Mouse (Mus musculus): Measurements from ENCODE around the gene Ank3. TPM values are rescaled to one million over a fixed set of nuclear protein-coding genes. Genes with fewer than 3 reads are reported as not detected.
A peak's percentile ranks its signal among the peaks of the same experiment; 100 is the strongest.
"Not testable (repeated sequence)": the region's sequence is repeated elsewhere in the genome, so short reads cannot be mapped to it uniquely, and the experiment has no call there.

Ank3 gene
- 21.5 and 21.9 TPM in 2 replicates for polyA plus RNA-seq (2015; fragmentation: Nextera tagmentation; extraction: Ambion mirVana)

GRCm38 (mm10) chr10:69398763-69399590 lies at the start of gene Ank3:
Ank3 (plus strand) TSS chr10:69398773.
- H3K4me2 ChIP-seq (replicated peaks) = peak within 1 kb of the TSS; percentile 100

GRCm38 (mm10) chr10:69351071-69351841 lies 47.3 kb upstream of the Ank3 start:
- peaks cover 14% of the 10 kb centered on the region for H3K36me3 ChIP-seq
- H3K4me2 ChIP-seq (replicated peaks) = peak overlapping the region; percentile 72
- H3K9ac ChIP-seq = peak overlapping the region; percentile 83
- H3K27me3 ChIP-seq (replicated peaks) = no peaks in the 10 kb centered on the region
- H3K4me1 ChIP-seq (replicated peaks) = peaks cover 28% of the 10 kb centered on the region
- peak overlapping the region; percentile 72 for H3K27ac ChIP-seq
- no peaks in the 10 kb centered on the region for H3K9me3 ChIP-seq
- peak overlapping the region; percentile 84 for H3K4me3 ChIP-seq (replicated peaks)
- 0 out of 2 replicates have a peak, but pooled peaks have one; percentile 10 for ATAC-seq
- 7% methylated on average over 12 of the region's 12 CpGs for WGBS

More at GRCm38 (mm10) chr10:69398763-69399590, at the start of gene Ank3:
- Histone ChIP-seq H3K9ac (peak within 1 kb of the TSS; percentile 66), H3K27ac (no peak within 1 kb of the TSS), H3K36me3 (no peaks in the 10 kb centered on the region), H3K4me3 (replicated peaks) (peak within 1 kb of the TSS; percentile 70), H3K27me3 (replicated peaks) (peaks cover 26% of the 10 kb centered on the region), H3K4me1 (replicated peaks) (peaks cover 19% of the 10 kb centered on the region), H3K9me3 (no peaks in the 10 kb centered on the region)
- ATAC-seq = peak; percentile 92
- WGBS = under 1% methylated on average over 76 of the region's 77 CpGs

GRCm38 (mm10) chr10:69351842-69352211 lies 46.7 kb upstream of the Ank3 start:
- no peak for ATAC-seq
- H3K4me1 ChIP-seq (replicated peaks) = peaks cover 28% of the 10 kb centered on the region
- 0% methylated on average over 11 of the region's 11 CpGs for WGBS
- H3K9ac ChIP-seq = peak overlapping the region; percentile 83
- peak overlapping the region; percentile 84 for H3K4me3 ChIP-seq (replicated peaks)
- H3K27ac ChIP-seq = peak overlapping the region; percentile 72
- no peaks in the 10 kb centered on the region for H3K9me3 ChIP-seq
- no peaks in the 10 kb centered on the region for H3K27me3 ChIP-seq (replicated peaks)
- peaks cover 14% of the 10 kb centered on the region for H3K36me3 ChIP-seq
- peak overlapping the region; percentile 72 for H3K4me2 ChIP-seq (replicated peaks)

- Histone ChIP-seq H3K4me1 (replicated peaks) (peaks cover 28% of the 10 kb centered on the region), H3K36me3 (peaks cover 14% of the 10 kb centered on the region), H3K27ac (peak within 1 kb of the TSS; percentile 72), H3K9me3 (no peaks in the 10 kb centered on the region), H3K4me2 (replicated peaks) (peak within 1 kb of the TSS; percentile 72), H3K9ac (peak within 1 kb of the TSS; percentile 83), H3K4me3 (replicated peaks) (peak within 1 kb of the TSS; percentile 84), H3K27me3 (replicated peaks) (no peaks in the 10 kb centered on the region)
- peak; percentile 98 for ATAC-seq
- WGBS = under 1% methylated on average over 51 of the region's 51 CpGs
Observed at GRCm38 (mm10) chr10:69352212-69353085, 46.1 kb upstream of the Ank3 start, which contains the start of gene Cdk1. Cdk1 (minus strand) TSS chr10:69352938.

GRCm38 (mm10) chr10:69353086-69353479 lies 45.5 kb upstream of the Ank3 start:
- H3K9ac ChIP-seq = not testable (repeated sequence)

GRCm38 (mm10) chr10:69359666-69360065 lies 38.9 kb upstream of the Ank3 start:
- Histone ChIP-seq H3K4me2 (replicated peaks) (no peak overlapping the region), H3K27ac (no peak overlapping the region), H3K9me3 (no peaks in the 10 kb centered on the region), H3K9ac (no peak overlapping the region), H3K4me1 (replicated peaks) (no peaks in the 10 kb centered on the region), H3K27me3 (replicated peaks) (no peaks in the 10 kb centered on the region), H3K36me3 (no peaks in the 10 kb centered on the region), H3K4me3 (replicated peaks) (no peak overlapping the region)
- 91% methylated on average over 1 of the region's 1 CpGs for WGBS
- ATAC-seq = no peak

More at GRCm38 (mm10) chr10:69353086-69353479, 45.5 kb upstream of the Ank3 start:
- H3K36me3 ChIP-seq; H3K9me3 ChIP-seq; H3K27me3 ChIP-seq (replicated peaks): not testable (repeated sequence)
- WGBS = 33% methylated on average over 5 of the region's 5 CpGs
- Histone ChIP-seq H3K4me3 (replicated peaks) (peak overlapping the region; percentile 84), H3K4me1 (replicated peaks) (peaks cover 23% of the 10 kb centered on the region), H3K27ac (peak overlapping the region; percentile 48; the same call in 1 of the 2 replicates), H3K4me2 (replicated peaks) (peak overlapping the region; percentile 72)
- ATAC-seq = peak; percentile 24

GRCm38 (mm10) chr10:69366208-69366607 lies 32.4 kb upstream of the Ank3 start:
- ATAC-seq = no peak
- Histone ChIP-seq H3K9ac (no peak overlapping the region), H3K9me3 (no peaks in the 10 kb centered on the region), H3K27ac (no peak overlapping the region), H3K4me1 (replicated peaks) (no peaks in the 10 kb centered on the region), H3K4me2 (replicated peaks) (no peak overlapping the region), H3K36me3 (no peaks in the 10 kb centered on the region), H3K4me3 (replicated peaks) (no peak overlapping the region), H3K27me3 (replicated peaks) (no peaks in the 10 kb centered on the region)
- WGBS = 68% methylated on average over 11 of the region's 11 CpGs

GRCm38 (mm10) chr10:69366877-69367387 lies 31.6 kb upstream of the Ank3 start:
- Histone ChIP-seq H3K27ac (no peak overlapping the region), H3K9me3 (no peaks in the 10 kb centered on the region), H3K4me3 (replicated peaks) (no peak overlapping the region), H3K36me3 (no peaks in the 10 kb centered on the region), H3K9ac (no peak overlapping the region), H3K27me3 (replicated peaks) (no peaks in the 10 kb centered on the region), H3K4me2 (replicated peaks) (no peak overlapping the region), H3K4me1 (replicated peaks) (no peaks in the 10 kb centered on the region)
- 86% methylated on average over 13 of the region's 13 CpGs for WGBS
- no peak for ATAC-seq

- Histone ChIP-seq H3K36me3 (no peaks in the 10 kb centered on the region), H3K4me3 (replicated peaks) (no peak overlapping the region), H3K27me3 (replicated peaks) (no peaks in the 10 kb centered on the region), H3K4me1 (replicated peaks) (no peaks in the 10 kb centered on the region), H3K9me3 (no peaks in the 10 kb centered on the region), H3K4me2 (replicated peaks) (no peak overlapping the region), H3K27ac (no peak overlapping the region), H3K9ac (no peak overlapping the region)
- ATAC-seq = no peak
- WGBS = 67% methylated on average over 6 of the region's 6 CpGs
Observed at GRCm38 (mm10) chr10:69369321-69369720, 29.3 kb upstream of the Ank3 start.

- ATAC-seq = no peak
- H3K36me3 ChIP-seq = no peaks in the 10 kb centered on the region
- WGBS = 17% methylated on average over 10 of the region's 10 CpGs
Observed at GRCm38 (mm10) chr10:69371441-69371840, 27.1 kb upstream of the Ank3 start.

GRCm38 (mm10) chr10:69372061-69372460 lies 26.5 kb upstream of the Ank3 start:
- Histone ChIP-seq H3K4me2 (replicated peaks) (no peak overlapping the region), H3K36me3 (no peaks in the 10 kb centered on the region), H3K4me1 (replicated peaks) (no peaks in the 10 kb centered on the region), H3K27ac (no peak overlapping the region), H3K9me3 (no peaks in the 10 kb centered on the region), H3K4me3 (replicated peaks) (no peak overlapping the region), H3K27me3 (replicated peaks) (no peaks in the 10 kb centered on the region), H3K9ac (no peak overlapping the region)
- ATAC-seq = no peak
- 76% methylated on average over 14 of the region's 14 CpGs for WGBS

More at GRCm38 (mm10) chr10:69371441-69371840, 27.1 kb upstream of the Ank3 start:
- H3K4me3 ChIP-seq (replicated peaks) = no peak overlapping the region
- H3K4me2 ChIP-seq (replicated peaks) = no peak overlapping the region
- H3K27me3 ChIP-seq (replicated peaks) = no peaks in the 10 kb centered on the region
- H3K27ac ChIP-seq = no peak overlapping the region
- H3K9me3 ChIP-seq = no peaks in the 10 kb centered on the region
- no peaks in the 10 kb centered on the region for H3K4me1 ChIP-seq (replicated peaks)
- H3K9ac ChIP-seq = no peak overlapping the region

All from intestine, embryonic 15.5 days (tissue).